Mouse (Mus musculus) CD8-positive naive resting alpha-beta T cell, adult 2 months (primary cell): ENCODE measurements at regions not wholly inside any gene's neighbourhood (a gene's known extent, or its start where the extent isn't known, plus 50 kb on each side); places are given as distances from the start of the nearest gene placed in this dataset.
A peak's percentile ranks its signal among the peaks of the same experiment; 100 is the strongest.

Source experiments
- DNase-seq, 2 experiments: peaks; one replicate each; pipeline ENCODE4 v3.0.0; 2022; ENCODE audit warnings: low read depth in 2 of 2, low spot score in 2 of 2

- DNase-seq, result no peak
Observed at GRCm38 (mm10) chr13:112031631-112032320, 223.0 kb upstream of the Map3k1 start.

DNA sequence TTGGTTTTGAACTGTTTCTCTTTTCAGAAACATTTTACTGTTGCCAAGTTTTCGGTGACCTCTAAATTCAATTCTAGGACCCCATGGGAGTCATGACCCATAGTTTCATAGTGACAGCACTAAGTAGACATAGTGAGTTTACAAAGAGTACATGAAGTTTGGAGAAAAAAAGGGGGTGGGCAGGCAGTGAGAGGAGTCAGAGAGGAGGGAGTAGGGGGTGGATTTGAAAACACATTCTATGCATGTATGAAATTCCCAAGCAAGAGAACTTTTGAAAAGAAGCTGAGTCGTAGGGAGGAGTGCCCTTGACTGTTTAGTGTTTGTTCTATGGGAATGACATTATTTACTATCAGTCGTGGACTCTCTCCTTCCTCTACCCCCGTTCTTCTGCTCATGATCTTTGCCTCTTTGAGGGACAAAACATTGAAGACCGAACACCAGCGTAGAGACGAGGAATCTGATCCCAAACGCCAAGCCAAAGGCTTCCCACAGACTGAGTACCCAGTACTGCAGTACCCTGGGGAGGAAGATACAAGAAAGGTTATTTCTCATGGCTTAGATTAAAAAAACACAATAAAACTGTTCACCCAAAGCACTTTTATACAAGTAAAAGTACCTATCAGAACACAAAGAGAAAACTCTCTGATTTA lies 229.1 kb upstream of the Map3k1 start:
- DNase-seq, result no peak

- DNase-seq, result no peak
Observed at GRCm38 (mm10) chr13:112038556-112039304, 229.9 kb upstream of the Map3k1 start.

- DNase-seq, result no peak
Observed at GRCm38 (mm10) chr13:112039422-112040145, 230.8 kb upstream of the Map3k1 start.

DNA sequence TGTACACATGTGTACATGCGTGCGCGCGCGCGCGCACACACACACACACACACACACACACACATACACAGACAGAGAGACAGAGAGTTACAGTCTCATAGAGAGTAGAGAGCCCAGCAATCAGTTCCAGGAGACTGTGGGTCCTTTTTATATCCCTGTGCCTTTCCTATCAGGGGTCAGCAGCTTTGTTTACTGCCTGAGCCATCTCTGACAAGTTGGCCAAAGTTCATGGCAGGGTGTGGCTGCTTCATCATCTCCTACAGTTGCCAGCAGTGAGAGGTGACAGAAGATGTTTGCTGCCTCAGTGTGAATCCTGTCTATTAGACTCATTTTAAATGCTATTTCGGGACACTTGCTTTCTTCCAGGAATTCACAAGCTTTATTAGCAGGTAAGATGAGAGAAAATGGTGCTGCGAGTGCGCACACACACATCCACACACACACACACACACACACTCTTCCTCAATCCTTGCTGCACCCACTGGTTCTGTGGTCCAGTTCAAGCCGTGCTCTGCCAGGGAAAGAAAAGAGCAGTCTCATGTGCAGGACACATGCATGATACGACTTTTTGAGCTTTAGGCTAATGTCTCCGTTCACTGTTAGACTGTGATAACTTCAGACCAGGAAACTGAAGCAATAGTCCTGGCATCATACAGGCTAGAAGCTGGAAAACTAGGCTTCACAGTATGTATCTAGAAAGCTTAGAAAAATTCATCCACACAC lies 234.9 kb upstream of the Map3k1 start:
- DNase-seq, result no peak

- no peak for DNase-seq
Observed at GRCm38 (mm10) chr13:112044372-112044771, 235.6 kb upstream of the Map3k1 start.

DNA sequence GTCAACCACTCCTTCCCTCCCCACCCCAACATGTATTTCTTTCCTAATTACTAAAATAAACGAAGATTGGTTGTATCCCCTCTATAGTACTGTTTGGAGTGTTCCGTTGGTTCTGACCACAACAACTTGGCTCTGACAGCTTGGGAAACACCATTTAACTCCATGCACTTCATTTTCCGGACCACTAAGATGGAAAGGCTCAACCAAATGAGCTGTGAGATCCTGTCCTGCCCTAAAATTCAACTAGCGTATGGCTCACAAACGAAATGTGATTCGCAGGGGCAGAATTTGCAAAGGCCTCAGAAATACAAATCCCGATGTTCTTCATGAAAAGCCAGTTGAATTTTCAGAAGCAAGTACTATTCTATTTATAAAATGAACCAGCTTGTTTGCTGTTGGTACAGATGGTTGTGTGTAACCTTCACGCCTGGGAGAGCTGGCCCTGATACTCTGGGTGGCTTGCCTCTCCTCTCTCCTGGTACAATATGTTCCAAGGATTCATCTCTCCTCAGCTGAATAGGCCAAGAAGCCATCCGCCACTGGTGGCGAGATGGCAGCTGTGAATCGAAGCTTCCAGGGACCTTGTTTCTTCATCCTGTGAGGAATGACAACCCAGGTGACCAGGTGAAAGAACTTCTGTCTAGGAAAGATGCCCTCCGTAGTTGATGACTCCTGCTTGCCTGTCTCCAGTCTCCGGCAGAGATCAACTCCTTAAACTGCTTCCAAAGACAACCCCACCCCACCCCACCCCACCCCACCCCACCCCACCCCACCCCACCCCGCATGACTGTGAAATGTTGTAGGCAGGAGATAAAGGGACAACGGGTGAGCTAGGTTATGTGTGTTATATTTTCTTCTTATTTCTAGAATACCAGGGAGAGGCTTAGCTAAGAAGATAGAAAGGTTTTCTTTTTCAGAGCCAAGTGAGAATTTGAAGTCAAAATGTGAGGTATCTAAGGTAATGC lies 237.7 kb upstream of the Map3k1 start:
- no peak for DNase-seq

DNA sequence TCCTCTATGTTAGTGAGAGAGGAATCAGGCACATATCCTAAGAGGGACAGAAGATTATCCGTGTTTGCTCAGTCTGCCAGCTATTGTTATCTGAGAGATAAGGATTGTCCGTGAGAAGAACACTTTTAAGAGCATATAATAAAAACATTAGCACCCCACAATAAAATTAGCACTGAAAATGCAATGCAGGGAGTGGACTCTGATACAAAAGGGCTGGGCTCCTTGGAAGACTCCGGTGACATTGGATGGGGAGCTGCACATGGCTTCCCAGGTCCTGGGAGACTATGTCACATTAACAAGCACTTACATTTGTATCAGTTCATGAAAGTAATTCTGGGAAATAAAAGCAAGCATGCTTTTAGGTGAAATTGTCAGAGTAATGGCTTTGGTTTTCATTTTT lies 238.6 kb upstream of the Map3k1 start:
- DNase-seq, result no peak

DNA sequence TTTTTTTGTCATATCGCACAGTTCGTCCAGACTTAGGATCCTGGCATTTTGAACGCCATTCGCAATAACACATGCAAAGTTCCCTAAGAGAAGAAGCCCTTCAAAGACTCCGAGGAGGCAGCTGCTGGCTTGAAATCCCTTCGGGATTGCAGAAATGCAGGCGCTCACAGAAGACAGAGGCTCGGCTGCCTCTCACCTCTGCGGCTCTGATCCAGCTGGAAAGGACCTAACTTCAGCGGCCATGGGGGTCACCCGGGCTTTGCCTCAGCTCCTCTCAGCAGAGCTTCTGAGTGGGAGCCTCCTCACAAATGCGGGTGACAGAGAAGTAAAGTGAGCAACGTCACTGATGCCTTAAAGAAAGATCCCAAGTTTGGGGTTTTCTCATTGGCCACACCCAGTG lies 239.1 kb upstream of the Map3k1 start:
- DNase-seq, result no peak

DNA sequence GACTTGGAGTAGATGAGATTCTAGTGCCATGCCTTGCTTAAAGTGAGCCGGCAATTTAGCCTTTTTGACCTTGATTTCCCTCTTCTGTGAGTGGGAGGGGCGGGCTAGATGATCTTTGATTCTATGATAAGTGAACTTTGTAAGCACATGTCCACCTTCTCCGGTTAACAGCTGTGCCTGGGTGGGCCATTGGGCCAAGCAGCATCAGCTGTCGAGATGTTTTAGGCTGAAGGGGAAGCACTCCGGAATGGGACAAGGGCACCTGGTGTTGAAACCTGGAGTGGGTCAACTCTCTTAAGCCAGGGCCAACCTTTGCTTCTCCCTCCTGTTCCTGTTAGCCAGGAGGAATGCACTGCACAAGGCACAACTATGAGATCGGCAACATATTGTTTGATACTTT lies 239.5 kb upstream of the Map3k1 start:
- no peak for DNase-seq

GRCm38 (mm10) chr13:112050892-112051291 lies 237.4 kb upstream of the Ankrd55 start:
- DNase-seq, result no peak

- DNase-seq, result no peak
Observed at GRCm38 (mm10) chr13:112052011-112052410, 236.2 kb upstream of the Ankrd55 start.

DNA sequence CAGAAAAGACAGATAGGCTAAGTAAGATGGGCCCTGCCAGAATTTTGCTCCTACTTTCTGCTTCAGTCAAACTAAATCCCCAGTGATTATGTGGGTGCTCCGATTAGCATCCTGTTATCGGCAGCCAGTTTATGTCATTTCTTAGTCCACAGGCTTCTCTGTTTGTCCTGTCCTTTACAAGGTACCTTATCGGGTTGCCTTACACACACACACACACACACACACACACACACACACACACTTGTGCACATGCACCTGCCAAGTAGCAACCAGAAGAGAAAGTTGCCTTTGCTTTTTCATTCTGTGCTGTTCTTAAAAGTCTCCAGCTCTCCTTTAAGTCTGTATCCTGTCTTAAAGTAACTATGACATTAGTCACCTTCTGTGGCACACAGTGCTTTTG lies 235.8 kb upstream of the Ankrd55 start:
- no peak for DNase-seq

- DNase-seq, result no peak
Observed at GRCm38 (mm10) chr13:112054879-112055371, 233.3 kb upstream of the Ankrd55 start.

- DNase-seq, result no peak
Observed at GRCm38 (mm10) chr13:112058218-112058617, 230.0 kb upstream of the Ankrd55 start.

GRCm38 (mm10) chr13:112058771-112059170 lies 229.5 kb upstream of the Ankrd55 start:
- DNase-seq, result no peak

DNA sequence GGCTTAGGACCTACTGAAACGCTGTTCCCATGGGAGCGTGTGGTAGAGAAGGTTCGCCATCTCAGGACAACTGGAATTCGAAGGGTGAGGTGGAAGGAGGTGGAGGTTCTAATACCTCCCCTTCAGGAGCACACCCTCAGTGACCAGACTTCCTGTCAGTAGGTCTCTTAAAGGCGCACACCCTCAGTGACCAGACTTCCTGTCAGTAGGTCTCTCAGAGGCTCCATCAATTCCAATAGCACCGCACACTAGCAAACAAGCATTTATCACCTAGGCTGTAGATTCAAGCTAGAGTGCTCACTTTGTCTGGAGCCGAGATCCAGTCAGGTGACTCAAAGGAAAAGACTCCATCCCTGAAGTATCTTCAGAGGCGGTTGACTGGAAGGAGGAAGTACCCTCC lies 226.2 kb upstream of the Ankrd55 start:
- DNase-seq, result peak in 1 of 2 experiments; percentile 4

GRCm38 (mm10) chr13:112063409-112064111 lies 224.7 kb upstream of the Ankrd55 start:
- DNase-seq, result peak; percentile 55 to 66

- no peak for DNase-seq
Observed at GRCm38 (mm10) chr13:112064681-112065080, 223.6 kb upstream of the Ankrd55 start.
